Mouse (Mus musculus) kidney, embryonic 14.5 days (tissue): ENCODE data around the gene Plce1. TPM values are rescaled to one million over a fixed set of nuclear protein-coding genes. Genes with fewer than 3 reads are reported as not detected.

Source experiments
- ATAC-seq: fragments of 200-750 bp; cut with Nextera tagmentation; 2 replicates; pipeline ENCODE4 v1.8.0; 2017; ENCODE audit warnings: moderate number of reproducible peaks, mild to moderate bottlenecking, moderate TSS enrichment, moderate library complexity; ENCODE audit not compliant: low FRiP score, low TSS enrichment
- H3K27ac ChIP-seq: fragments of 300-500 bp; sonication (generic); 2 replicates; pipeline ENCODE4 v1.5.1; 2014; ENCODE audit warnings: low read depth, mild to moderate bottlenecking, low read length, moderate library complexity, mixed read lengths
- H3K27me3 ChIP-seq: fragments of 300-500 bp; sonication (generic); 2 replicates; pipeline ENCODE4 v1.6.1; 2014; ENCODE audit warnings: mild to moderate bottlenecking, low read length; ENCODE audit not compliant: control insufficient read depth, insufficient read depth
- H3K36me3 ChIP-seq: fragments of 300-500 bp; sonication (generic); 2 replicates; pipeline ENCODE4 v1.6.1; 2014; ENCODE audit warnings: low read length, mixed read lengths; ENCODE audit not compliant: control insufficient read depth, insufficient read depth
- H3K4me1 ChIP-seq: fragments of 300-500 bp; sonication (generic); 2 replicates; pipeline ENCODE4 v1.6.1; 2014; ENCODE audit warnings: low read length, mixed read lengths; ENCODE audit not compliant: control insufficient read depth, insufficient read depth
- H3K4me2 ChIP-seq: fragments of 300-500 bp; sonication (generic); replicated peaks from 2 replicates; pipeline ENCODE4 v1.6.1; 2014; ENCODE audit warnings: low read depth, mild to moderate bottlenecking, low read length
- H3K4me3 ChIP-seq: fragments of 300-500 bp; sonication (generic); 2 replicates; pipeline ENCODE4 v1.5.1; 2014; ENCODE audit warnings: mild to moderate bottlenecking, low read length
- H3K9ac ChIP-seq: fragments of 300-500 bp; sonication (generic); 2 replicates; pipeline ENCODE4 v1.6.1; 2014; ENCODE audit warnings: low read depth, mild to moderate bottlenecking, low read length, moderate library complexity
- H3K9me3 ChIP-seq: fragments of 300-500 bp; sonication (generic); 2 replicates; pipeline ENCODE4 v1.6.1; 2016; ENCODE audit warnings: low read length; ENCODE audit not compliant: control insufficient read depth
- WGBS: fragments of 180-500 bp; shearing (Covaris S2); extraction: QIAGEN DNeasy Blood & Tissue Kit; methylation state at CpG from one replicate; pipeline ENCODE4 v1.1.7; 2014; 5-methylcytosine and 5-hydroxymethylcytosine counted together
- polyA plus RNA-seq: library from polyadenylated mRNA; unstranded; fragments of >200 nt; fragmentation: Nextera tagmentation; extraction: Ambion mirVana; gene quantifications from 2 replicates; pipeline ENCODE4 v1.2.1, GENCODE M21; 2014

Plce1 gene
- polyA plus RNA-seq, 1 experiment from 2014 or later = 3.6 TPM

DNA sequence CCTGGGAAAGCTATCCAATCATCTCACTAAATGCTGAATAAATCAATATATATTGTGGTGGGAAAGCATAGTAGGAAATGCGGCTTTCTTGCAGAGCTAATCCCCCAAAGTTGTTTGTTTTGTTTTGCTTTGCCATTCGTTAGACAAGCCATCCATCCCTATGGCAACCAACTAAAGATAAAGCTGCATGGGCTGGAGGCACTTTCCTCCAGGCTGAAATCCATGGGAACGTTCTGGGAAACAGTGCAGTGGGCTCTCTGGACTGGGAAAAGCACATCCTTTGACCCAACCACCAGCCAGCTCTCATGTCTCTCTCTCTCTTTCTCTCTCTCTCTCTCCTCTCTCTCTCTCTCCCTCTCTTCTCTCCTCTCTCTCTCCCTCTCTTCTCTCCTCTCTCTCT lies 248.4 kb downstream of the Plce1 start:
- Histone ChIP-seq H3K9ac (no peak overlapping the region), H3K36me3 (no peaks in the 10 kb centered on the region), H3K4me3 (no peak overlapping the region), H3K27me3 (no peaks in the 10 kb centered on the region), H3K4me2 (no peak overlapping the region), H3K9me3 (no peaks in the 10 kb centered on the region), H3K4me1 (no peaks in the 10 kb centered on the region), H3K27ac (no peak overlapping the region)
- WGBS = 31% methylated on average over 3 of the region's 3 CpGs
- ATAC-seq = no peak

DNA sequence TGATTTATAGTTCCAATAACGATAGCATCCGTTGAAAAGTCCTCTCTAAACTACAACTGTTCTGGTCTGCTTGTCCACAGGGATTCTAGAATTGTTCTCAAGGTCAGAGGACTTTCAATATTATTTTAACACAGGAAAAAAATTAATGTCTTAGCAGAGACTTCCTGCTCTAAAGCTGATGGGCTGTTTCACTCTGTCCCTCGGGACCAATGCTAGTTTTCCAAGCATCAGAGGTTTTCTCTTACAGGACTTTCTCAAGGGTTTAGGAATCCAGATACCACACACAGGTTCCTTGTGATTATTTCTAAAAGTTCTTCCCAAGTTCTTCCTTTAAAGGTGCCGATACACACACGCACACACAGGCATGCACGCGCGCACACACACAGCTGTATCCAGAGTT lies 263.6 kb downstream of the Plce1 start:
- no peak overlapping the region for H3K4me3 ChIP-seq
- WGBS = 57% methylated on average over 8 of the region's 8 CpGs
- H3K27me3 ChIP-seq = no peaks in the 10 kb centered on the region
- no peak overlapping the region for H3K9ac ChIP-seq
- no peaks in the 10 kb centered on the region for H3K9me3 ChIP-seq
- H3K27ac ChIP-seq = no peak overlapping the region
- ATAC-seq = no peak
- no peak overlapping the region for H3K4me2 ChIP-seq
- no peaks in the 10 kb centered on the region for H3K36me3 ChIP-seq
- H3K4me1 ChIP-seq = no peaks in the 10 kb centered on the region

DNA sequence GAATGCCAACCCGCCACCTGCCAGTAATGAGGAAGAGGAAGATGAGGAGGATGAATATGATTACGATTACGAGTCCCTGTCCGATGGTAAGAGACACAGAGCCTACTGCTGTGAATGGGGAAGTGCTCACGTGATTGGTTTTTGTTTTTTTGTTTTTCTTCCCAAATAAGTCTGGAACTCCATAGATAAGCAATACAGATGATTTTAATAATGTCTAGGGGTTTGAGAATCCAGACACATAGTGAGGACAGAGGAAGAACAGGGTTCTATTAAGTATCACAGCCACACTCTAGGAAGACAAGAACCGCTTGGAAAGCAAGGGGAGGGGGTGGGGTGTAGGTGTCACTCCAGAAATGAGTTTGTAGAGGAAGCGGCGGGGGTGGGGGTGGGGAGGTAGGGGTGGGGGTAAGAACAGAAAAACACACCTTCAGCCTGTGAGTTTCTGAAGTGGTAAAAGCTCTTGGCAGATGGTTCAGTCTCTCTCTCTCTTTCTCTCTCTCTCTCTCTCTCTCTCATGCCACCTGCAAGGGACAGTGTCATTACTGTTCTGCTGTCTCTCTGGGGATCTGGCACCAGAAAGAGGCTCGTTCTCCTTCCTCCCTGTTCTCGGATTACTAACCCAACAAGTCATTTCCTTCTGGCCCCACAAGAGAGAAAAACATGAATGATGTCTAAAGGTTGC lies 265.0 kb downstream of the Plce1 start:
- no peak overlapping the region for H3K27ac ChIP-seq
- no peak overlapping the region for H3K9ac ChIP-seq
- WGBS = 53% methylated on average over 10 of the region's 10 CpGs

DNA sequence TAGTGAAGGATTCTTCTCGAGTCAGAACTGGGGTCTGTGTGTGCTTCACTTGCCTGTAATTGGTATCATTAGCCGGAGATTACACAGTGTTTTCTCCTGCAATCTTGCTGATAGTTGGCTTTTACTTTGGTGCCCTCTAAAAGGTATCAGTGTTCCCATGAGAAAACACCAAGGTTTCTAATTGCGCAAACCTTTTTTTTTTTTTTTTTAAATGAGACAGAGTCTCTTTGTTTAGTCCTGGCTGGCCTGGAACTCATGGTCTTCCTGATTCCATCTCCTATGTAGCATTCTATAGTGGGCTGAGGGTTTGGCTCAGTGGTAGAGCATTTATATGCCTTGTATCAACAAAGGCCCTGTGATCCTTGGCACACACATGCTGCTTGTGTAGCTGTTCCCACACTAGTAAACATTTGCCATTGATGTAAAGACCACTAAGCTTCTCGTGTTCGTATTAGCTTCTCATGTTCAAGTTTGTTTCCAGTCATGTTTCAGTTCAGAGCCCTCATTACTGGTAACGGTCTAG lies 265.6 kb downstream of the Plce1 start:
- Histone ChIP-seq H3K27ac (no peak overlapping the region), H3K36me3 (no peaks in the 10 kb centered on the region), H3K4me3 (no peak overlapping the region), H3K4me2 (no peak overlapping the region), H3K4me1 (no peaks in the 10 kb centered on the region), H3K27me3 (no peaks in the 10 kb centered on the region), H3K9me3 (no peaks in the 10 kb centered on the region), H3K9ac (no peak overlapping the region)
- WGBS = 41% methylated on average over 6 of the region's 6 CpGs
- ATAC-seq = no peak

More for the DNA sequence above, 265.0 kb downstream of the Plce1 start:
- Histone ChIP-seq H3K4me2 (no peak overlapping the region), H3K4me1 (no peaks in the 10 kb centered on the region), H3K36me3 (no peaks in the 10 kb centered on the region), H3K9me3 (no peaks in the 10 kb centered on the region), H3K4me3 (no peak overlapping the region), H3K27me3 (no peaks in the 10 kb centered on the region)
- ATAC-seq = peak; percentile 35; the same call in 1 of the 2 replicates

DNA sequence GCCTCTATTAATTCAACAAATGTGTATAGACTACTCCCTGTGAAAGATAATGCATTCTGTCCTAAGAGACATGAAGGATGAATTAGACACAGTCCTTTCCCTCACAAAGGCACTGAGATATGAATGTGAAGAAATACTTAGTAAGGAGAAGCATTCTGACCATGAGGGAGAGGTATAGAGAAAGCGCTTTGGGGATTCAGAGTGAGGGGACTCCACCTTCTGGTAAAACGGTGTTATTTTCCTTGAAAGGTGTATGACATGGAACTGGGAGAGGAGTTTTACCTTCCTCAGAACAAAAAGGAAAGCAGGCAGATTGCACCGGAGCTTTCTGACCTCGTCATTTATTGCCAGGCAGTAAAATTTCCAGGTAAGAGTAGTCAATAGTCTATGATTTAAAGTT lies 269.3 kb downstream of the Plce1 start:
- H3K27ac ChIP-seq = no peak overlapping the region
- WGBS = 46% methylated on average over 4 of the region's 4 CpGs
- H3K4me2 ChIP-seq = no peak overlapping the region
- H3K9me3 ChIP-seq = no peaks in the 10 kb centered on the region
- no peaks in the 10 kb centered on the region for H3K4me1 ChIP-seq
- H3K9ac ChIP-seq = no peak overlapping the region
- H3K36me3 ChIP-seq = no peaks in the 10 kb centered on the region
- H3K4me3 ChIP-seq = no peak overlapping the region
- no peaks in the 10 kb centered on the region for H3K27me3 ChIP-seq
- no peak for ATAC-seq

DNA sequence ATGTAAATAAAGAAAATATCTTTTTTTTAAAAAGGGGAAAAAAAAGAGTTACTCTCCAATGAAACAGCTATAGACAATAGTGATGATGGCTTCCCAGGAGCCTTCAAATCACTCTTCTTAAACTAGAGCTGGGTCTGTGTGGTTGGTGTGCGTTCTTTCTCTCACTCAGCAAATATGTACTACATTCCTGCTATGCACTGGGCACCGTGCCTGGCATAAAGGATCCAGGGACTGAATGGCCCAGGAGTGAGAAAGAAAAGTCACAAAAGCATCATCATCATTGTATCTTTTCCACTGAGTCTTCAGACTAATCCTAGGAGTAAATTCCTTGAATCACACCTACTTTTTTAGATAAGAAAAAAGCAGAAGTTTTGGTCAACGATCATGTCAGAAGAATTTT lies 276.3 kb downstream of the Plce1 start:
- Histone ChIP-seq H3K36me3 (no peaks in the 10 kb centered on the region), H3K9me3 (no peaks in the 10 kb centered on the region), H3K4me3 (no peak overlapping the region), H3K27ac (no peak overlapping the region), H3K4me1 (0 out of 2 replicates have a peak, but pooled peaks cover 2% of the 10 kb centered on the region), H3K27me3 (no peaks in the 10 kb centered on the region), H3K4me2 (no peak overlapping the region), H3K9ac (no peak overlapping the region)
- no peak for ATAC-seq
- whole genome bisulfite sequencing = 88% methylated on average over 3 of the region's 3 CpGs

DNA sequence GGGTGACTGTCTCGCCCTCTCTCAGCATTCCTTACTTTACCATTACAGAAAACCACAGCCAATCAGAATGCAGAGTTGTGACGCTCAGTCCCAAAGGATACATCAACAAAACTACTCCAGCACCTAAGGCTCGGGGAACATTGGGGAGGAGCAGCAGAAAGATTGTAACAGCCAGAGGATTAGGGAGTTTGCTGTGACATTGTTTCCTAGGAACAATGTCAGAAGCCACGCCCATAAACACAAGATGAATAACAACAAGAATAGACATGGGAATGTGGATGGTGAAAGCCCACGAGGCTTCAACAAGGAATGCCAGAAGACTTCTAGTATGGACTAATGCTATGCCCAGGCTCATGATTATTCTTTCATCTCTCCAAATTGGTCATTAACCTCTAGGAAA lies 277.1 kb downstream of the Plce1 start:
- WGBS = 76% methylated on average over 5 of the region's 5 CpGs

DNA sequence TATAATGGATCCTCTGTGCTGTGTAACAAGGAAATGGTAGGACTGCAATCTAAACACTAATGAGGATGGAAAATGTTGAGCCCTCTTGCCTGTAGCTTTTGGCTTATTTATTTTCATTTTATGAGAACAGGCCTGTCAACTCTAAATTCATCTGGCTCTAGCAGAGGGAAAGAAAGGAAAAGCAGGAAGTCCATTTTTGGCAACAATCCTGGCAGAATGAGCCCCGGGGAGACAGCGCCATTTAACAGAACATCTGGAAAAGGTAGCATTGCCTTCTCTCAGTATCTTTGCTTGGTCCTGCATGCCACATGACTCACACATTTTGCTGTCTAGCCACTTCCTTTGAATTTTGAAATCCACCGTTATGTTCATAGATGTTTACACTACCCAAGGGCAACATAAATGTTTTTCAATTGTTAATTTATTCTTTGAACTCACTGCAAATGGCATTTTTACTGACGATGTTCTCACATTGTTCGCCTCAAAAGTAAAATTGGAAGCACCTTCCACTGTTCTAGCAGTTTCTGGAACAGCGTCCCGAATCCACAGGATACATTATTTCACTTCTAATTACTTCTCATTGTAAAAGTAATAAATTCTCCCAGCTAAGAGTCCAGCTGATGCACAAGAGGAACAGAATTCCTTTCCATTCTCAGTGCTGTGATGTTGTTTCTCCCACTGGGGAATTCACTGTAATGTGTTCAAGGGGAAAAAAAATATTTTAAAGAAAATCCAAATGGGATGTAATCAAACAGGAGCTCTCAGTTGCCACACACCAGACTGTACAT lies 278.0 kb downstream of the Plce1 start:
- Histone ChIP-seq H3K4me2 (no peak overlapping the region), H3K9me3 (no peaks in the 10 kb centered on the region), H3K27me3 (no peaks in the 10 kb centered on the region), H3K4me3 (no peak overlapping the region), H3K9ac (no peak overlapping the region), H3K27ac (no peak overlapping the region), H3K36me3 (no peaks in the 10 kb centered on the region), H3K4me1 (0 out of 2 replicates have a peak, but pooled peaks cover 2% of the 10 kb centered on the region)
- WGBS = 52% methylated on average over 7 of the region's 7 CpGs
- no peak for ATAC-seq

More for the DNA sequence above, 277.1 kb downstream of the Plce1 start:
- Histone ChIP-seq H3K36me3 (no peaks in the 10 kb centered on the region), H3K4me1 (0 out of 2 replicates have a peak, but pooled peaks cover 2% of the 10 kb centered on the region), H3K4me2 (no peak overlapping the region), H3K9me3 (no peaks in the 10 kb centered on the region), H3K9ac (no peak overlapping the region), H3K27me3 (no peaks in the 10 kb centered on the region), H3K4me3 (no peak overlapping the region), H3K27ac (no peak overlapping the region)
- ATAC-seq = no peak

DNA sequence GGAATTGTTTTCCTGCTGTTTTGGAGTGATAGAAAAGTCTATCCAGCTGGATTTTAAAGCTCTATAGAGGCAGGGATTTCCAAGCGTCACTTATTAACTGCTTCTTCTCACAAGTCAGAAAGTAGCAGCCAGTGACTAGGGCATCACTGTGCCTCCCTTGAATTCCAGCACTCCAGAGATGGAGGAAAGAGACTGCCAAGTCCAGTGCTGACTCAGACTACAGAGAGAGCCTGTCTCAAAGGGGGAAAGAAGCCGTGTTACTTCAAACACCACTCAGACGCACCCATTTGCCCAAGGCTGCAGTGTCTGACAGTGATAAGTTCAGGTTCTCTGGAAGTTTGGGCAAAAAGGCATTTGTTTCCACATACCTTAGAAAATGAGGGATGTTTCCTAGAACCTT lies 279.5 kb downstream of the Plce1 start:
- Histone ChIP-seq H3K4me2 (no peak overlapping the region), H3K9me3 (no peaks in the 10 kb centered on the region), H3K27ac (no peak overlapping the region), H3K4me1 (0 out of 2 replicates have a peak, but pooled peaks cover 2% of the 10 kb centered on the region), H3K36me3 (no peaks in the 10 kb centered on the region), H3K4me3 (no peak overlapping the region), H3K27me3 (no peaks in the 10 kb centered on the region), H3K9ac (no peak overlapping the region)
- WGBS = 52% methylated on average over 3 of the region's 3 CpGs
- no peak for ATAC-seq
